ENCODE assay signal across 26 mouse cellular contexts in the genomic region with DNA sequence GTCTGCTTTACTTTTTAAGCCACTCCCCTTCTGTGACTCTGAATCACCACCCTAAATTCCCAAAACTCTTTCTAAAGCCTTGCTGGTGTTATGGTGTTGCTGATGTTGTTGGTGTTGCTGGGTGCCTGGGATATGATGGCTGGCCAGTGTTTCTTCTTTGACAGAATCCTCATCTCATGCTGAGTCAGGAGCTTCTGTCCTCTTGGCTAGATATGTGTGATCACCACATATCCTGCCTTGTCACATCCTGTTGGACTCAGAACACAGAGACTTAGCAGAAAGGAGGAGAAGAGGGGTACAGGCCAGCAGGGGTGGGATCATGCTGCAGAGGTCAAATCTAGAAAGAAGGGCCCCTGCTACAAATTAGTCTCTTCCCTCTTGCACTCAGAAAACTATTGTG. TPM values are rescaled to one million over a fixed set of nuclear protein-coding genes. Genes with fewer than 3 reads are reported as not detected.
"Had no signal": no experiment of that assay in that cellular context is flagged by ENCODE, and none has a peak within 500 bp of the region (broad histone marks: within the 10 kb centered on the region; RNA-seq: fewer than 3 reads in every experiment).

No protein-coding gene starts in this region.

- H3K9me3 ChIP-seq: heart, embryonic 13.5 days; heart, embryonic 15.5 days; hindbrain, embryonic 10.5 days; hindbrain, embryonic 12.5 days; kidney, embryonic 15.5 days; limb, embryonic 13.5 days had no signal

- H3K27ac ChIP-seq: gastrocnemius, adult 2 months; heart, adult 2 months; heart, embryonic 13.5 days; heart, embryonic 15.5 days; hindbrain, embryonic 10.5 days; hindbrain, embryonic 12.5 days; hindbrain, embryonic 14.5 days; kidney, embryonic 15.5 days; kidney, postnatal 0 days; limb, embryonic 13.5 days had no signal

- H3K36me3 ChIP-seq: heart, embryonic 13.5 days; heart, embryonic 15.5 days; hindbrain, embryonic 10.5 days; hindbrain, embryonic 12.5 days; kidney, embryonic 15.5 days; limb, embryonic 13.5 days had no signal

- H3K9ac ChIP-seq: heart, embryonic 13.5 days; heart, embryonic 15.5 days; hindbrain, embryonic 12.5 days; hindbrain, embryonic 14.5 days; kidney, embryonic 15.5 days; limb, embryonic 13.5 days had no signal

- H3K4me3 ChIP-seq: gastrocnemius, adult 2 months; heart, adult 2 months; heart, embryonic 13.5 days; heart, embryonic 15.5 days; hindbrain, embryonic 10.5 days; hindbrain, embryonic 12.5 days; kidney, embryonic 15.5 days; limb, embryonic 13.5 days had no signal

- H3K4me1 ChIP-seq: hindbrain, embryonic 12.5 days had no signal

- DNase-seq: gastrocnemius, adult 2 months; gastrocnemius, postnatal 10 days; gastrocnemius, postnatal 25 days; heart, adult 2 months; heart, postnatal 4 days; kidney, adult 11 months; kidney, adult 2 months; kidney, adult 9 months; kidney, postnatal 14 days; kidney, postnatal 36 days; layer of hippocampus, adult 9-11 months; layer of hippocampus, postnatal 36 days; left cerebral cortex, postnatal 4 days had no signal

- H3K27me3 ChIP-seq: hindbrain, embryonic 12.5 days; kidney, embryonic 15.5 days had no signal

- H3K4me2 ChIP-seq: heart, embryonic 11.5 days; heart, embryonic 13.5 days; heart, embryonic 15.5 days; hindbrain, embryonic 12.5 days; hindbrain, embryonic 14.5 days; kidney, embryonic 15.5 days; limb, embryonic 13.5 days had no signal

- ATAC-seq: forebrain, embryonic 16.5 days; hindbrain, embryonic 16.5 days; intestine, embryonic 16.5 days had no signal

RNA-seq across cellular contexts. Expression of gene Trabd2b, which starts 40.9 kb away (rescaled TPM):
- total RNA-seq: granulocyte monocyte progenitor cell, adult 5-6 weeks had no signal
